ENCODE assay signal across 8 mouse cellular contexts in the genomic region with DNA sequence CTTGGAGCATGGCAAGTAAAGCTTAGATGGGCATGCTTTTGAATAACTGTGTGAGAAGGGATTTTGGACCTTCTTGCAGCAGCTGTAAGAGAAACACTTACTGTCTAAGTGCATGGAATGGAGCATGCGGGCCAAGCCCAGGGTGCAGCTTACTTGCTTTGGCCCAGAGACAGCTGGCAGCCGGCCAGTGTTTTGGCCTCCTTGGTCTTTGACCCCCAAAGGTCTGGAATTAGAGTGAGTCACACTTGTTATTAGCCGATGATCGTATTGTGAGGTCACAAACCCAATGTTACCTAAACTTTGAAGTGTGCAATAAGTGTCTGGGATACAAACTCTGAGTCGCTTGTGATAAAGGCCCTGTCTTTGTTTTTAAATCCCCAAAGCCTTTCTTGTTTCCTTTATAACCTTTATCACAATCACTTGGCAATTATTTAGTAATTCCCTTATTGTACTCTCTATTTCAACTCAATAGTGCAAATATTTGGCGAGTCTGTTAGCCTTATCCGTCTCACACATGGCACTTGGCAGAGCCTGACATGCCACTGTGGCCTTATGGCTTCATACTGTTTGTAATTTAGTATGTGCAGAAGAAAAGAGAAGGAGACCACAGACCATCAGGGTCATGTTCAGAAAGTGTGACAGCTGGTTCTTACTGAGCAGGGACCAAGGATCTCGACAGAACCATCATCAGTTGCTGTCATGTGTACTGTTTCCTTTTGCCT. TPM values are rescaled to one million over a fixed set of nuclear protein-coding genes. Genes with fewer than 3 reads are reported as not detected.
A peak's percentile ranks its signal among the peaks of the same experiment; 100 is the strongest.
DNase-seq lines count a peak whose midpoint lies in the region; ATAC-seq and TF ChIP-seq lines count a peak whose summit lies in the region.
"Had no signal": no experiment of that assay in that cellular context is flagged by ENCODE, and none has a peak within 500 bp of the region (broad histone marks: within the 10 kb centered on the region; RNA-seq: fewer than 3 reads in every experiment).

No protein-coding gene starts in this region.

- H3K27me3 ChIP-seq in heart, postnatal 0 days (ENCODE audit: control insufficient read depth, insufficient read depth, low read length), result no peaks in the 10 kb centered on the region
- no peaks in the 10 kb centered on the region for H3K27me3 ChIP-seq in hindbrain, embryonic 10.5 days (ENCODE audit: insufficient read depth, poor library complexity, severe bottlenecking)

- no peaks in the 10 kb centered on the region for H3K36me3 ChIP-seq in heart, postnatal 0 days (replicated peaks; ENCODE audit: control insufficient read depth, insufficient read depth, low read length)
- H3K36me3 ChIP-seq in hindbrain, embryonic 10.5 days, result no peaks in the 10 kb centered on the region

- WGBS in heart, postnatal 0 days, result 24% methylated on average over 8 of the region's 8 CpGs
- 77% methylated on average over 8 of the region's 8 CpGs for WGBS in hindbrain, embryonic 10.5 days

- H3K4me2 ChIP-seq in heart, postnatal 0 days (ENCODE audit: low read depth, low read length), result no peak overlapping the region

- H3K27ac ChIP-seq in heart, postnatal 0 days (ENCODE audit: low read depth), result no peak overlapping the region
- no peak overlapping the region for H3K27ac ChIP-seq in hindbrain, embryonic 10.5 days

- peak; percentile 74 for ATAC-seq in heart, postnatal 0 days (ENCODE audit: insufficient read depth, low read depth)

- DNase-seq in 3T3-L1 (ENCODE audit: low read depth, low spot score), result peak; percentile 57
- peak; percentile 73 for DNase-seq in adipocyte (ENCODE audit: low spot score)
- peak; percentile 36 for DNase-seq in heart, postnatal 0 days (ENCODE audit: low spot score)
- DNase-seq in lung, adult 18-20 months, result peak; percentile 88 to 93
- DNase-seq in urinary bladder, postnatal 4 days (ENCODE audit: low spot score in 2 of 2), result peak; percentile 40 to 69
- DNase-seq in right cerebral cortex, postnatal 36 days (ENCODE audit: low spot score in 2 of 2), result no peak
- no peak for DNase-seq in hindbrain, embryonic 10.5 days (ENCODE audit: low spot score)

- peaks cover 11% of the 10 kb centered on the region for H3K4me1 ChIP-seq in heart, postnatal 0 days (ENCODE audit: control insufficient read depth, insufficient read depth)
- no peaks in the 10 kb centered on the region for H3K4me1 ChIP-seq in hindbrain, embryonic 10.5 days (replicated peaks)

- H3K9ac ChIP-seq in heart, postnatal 0 days (replicated peaks; ENCODE audit: low read depth, low read length), result no peak overlapping the region

- no peak overlapping the region for H3K4me3 ChIP-seq in heart, postnatal 0 days (ENCODE audit: low read depth, low read length)
- no peak overlapping the region for H3K4me3 ChIP-seq in hindbrain, embryonic 10.5 days

- no peak for TF ChIP-seq CTCF in heart, postnatal 0 days (IDR thresholded peaks at IDR 0.05; ENCODE audit: low read depth)

- no peaks in the 10 kb centered on the region for H3K9me3 ChIP-seq in heart, postnatal 0 days (replicated peaks; ENCODE audit: control insufficient read depth, low read length)
- no peaks in the 10 kb centered on the region for H3K9me3 ChIP-seq in hindbrain, embryonic 10.5 days

- TF ChIP-seq EP300 in heart, postnatal 0 days (IDR thresholded peaks at IDR 0.05; ENCODE audit: low read depth), result no peak

RNA-seq across cellular contexts. Expression of a gene that starts 26.8 kb away (rescaled TPM):
- not detected in 2 replicates for total RNA-seq in heart, postnatal 0 days (2014; rRNA removed; ENCODE audit: low replicate concordance)
- 0.03 TPM in 1 of 2 replicates, not detected in the other for polyA plus RNA-seq in heart, postnatal 0 days (2015; fragmentation: Nextera tagmentation; extraction: Ambion mirVana)
- polyA plus RNA-seq in hindbrain, embryonic 10.5 days (2016; fragmentation: Nextera tagmentation; extraction: Ambion mirVana), result not detected in 2 replicates
- polyA plus RNA-seq: heart, embryonic 14.5 days had no signal

RNA-seq across cellular contexts. Expression of a gene that starts 54.9 kb away (rescaled TPM):
- not detected in 2 replicates for total RNA-seq in heart, postnatal 0 days (2014; rRNA removed; ENCODE audit: low replicate concordance)
- polyA plus RNA-seq in heart, postnatal 0 days (2015; fragmentation: Nextera tagmentation; extraction: Ambion mirVana), result not detected in 2 replicates
- polyA plus RNA-seq in hindbrain, embryonic 10.5 days (2016; fragmentation: Nextera tagmentation; extraction: Ambion mirVana), result not detected in 2 replicates
- polyA plus RNA-seq: heart, embryonic 14.5 days had no signal

Comparison
In these comparisons a context has a peak if more than half of its experiments do, and no peak if none do; other contexts are left out.
1. DNase-seq: peak in 3T3-L1 (single experiment), adipocyte (single experiment), heart, postnatal 0 days (single experiment), lung, adult 18-20 months (2 of 2) and urinary bladder, postnatal 4 days (2 of 2); none in right cerebral cortex, postnatal 36 days (0 of 2) and hindbrain, embryonic 10.5 days (single experiment).